Mouse (Mus musculus) layer of hippocampus, postnatal 14 days (tissue): ENCODE measurements around the gene Tmem63a. TPM values are rescaled to one million over a fixed set of nuclear protein-coding genes. Genes with fewer than 3 reads are reported as not detected.
"Not testable (repeated sequence)": the region's sequence is repeated elsewhere in the genome, so short reads cannot be mapped to it uniquely, and the experiment has no call there.

ENCODE experiments used
- DNase-seq, 2 experiments: peaks; one replicate each; pipeline ENCODE4 v3.0.0; 2021 to 2022; ENCODE audit warnings: low spot score in 2 of 2, mixed read lengths in 1 of 2
- total RNA-seq, 2 experiments: library from RNA; stranded (reverse); gene quantifications; 2 replicates each; pipeline ENCODE4 v1.2.3; 2021

Gene Tmem63a
- total RNA-seq, 2 experiments from 2014 or later = 8.6 to 11.5 TPM

DNA sequence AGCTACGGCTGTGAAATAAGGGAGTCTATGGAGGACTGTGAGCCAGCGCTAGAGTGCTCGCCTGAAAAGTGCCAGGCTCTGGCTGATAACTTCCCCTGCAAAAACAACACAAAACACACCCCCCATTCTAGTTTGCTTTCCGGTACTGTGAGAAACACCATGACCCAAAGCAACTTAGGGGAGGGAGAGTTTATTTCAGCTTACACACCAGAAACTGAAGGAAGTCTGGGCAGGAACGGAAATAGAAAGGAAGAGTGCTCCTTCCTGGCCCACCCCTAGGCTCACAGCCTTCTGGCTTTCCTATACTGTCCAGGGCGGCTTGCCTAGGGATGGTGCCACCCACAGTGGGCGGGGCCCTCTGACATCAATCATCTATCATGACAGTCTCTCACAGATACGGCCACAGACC is 14.8 kb downstream of the Tmem63a start:
- no peak for DNase-seq

GRCm38 (mm10) chr1:180957989-180958388 is 15.8 kb downstream of the Tmem63a start:
- no peak for DNase-seq

DNA sequence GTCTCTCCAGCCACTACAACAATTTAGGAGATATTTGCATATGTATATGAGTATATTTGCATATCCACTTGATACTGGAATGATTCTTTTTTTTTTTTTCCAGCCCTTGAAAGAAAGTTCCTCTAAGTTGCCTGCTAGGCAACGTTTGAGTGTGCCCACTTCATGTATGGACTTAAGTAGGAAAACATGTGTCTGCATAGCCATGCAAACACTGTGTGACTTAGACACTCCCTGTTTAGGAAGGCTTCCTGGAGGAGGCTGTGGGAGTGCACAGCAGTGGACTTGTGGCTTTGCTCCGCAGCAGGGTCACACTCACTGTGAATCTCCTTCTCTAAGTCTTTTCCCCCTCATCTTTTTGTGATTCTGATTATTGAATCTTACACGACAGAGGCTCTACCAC is 16.7 kb downstream of the Tmem63a start:
- no peak for DNase-seq

DNA sequence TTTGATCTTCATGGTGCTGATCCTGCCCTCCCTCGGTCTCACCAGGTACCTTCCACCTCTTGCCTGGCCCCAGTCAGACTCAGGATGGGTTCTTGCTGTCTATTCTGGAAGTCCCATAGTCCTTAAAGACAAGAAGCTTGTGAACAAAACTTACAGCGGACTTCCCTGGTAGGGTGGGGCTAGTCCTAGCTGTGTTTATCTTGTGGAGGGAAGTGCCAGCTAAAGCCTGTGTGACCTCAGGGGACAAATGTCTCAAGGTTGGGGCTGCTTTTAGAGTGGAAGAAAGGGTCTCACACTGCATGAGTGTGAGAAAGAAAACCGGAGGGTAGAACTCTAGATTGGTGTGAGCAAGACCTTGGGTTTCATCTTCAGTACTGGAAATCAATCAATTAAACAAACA is 23.6 kb downstream of the Tmem63a start:
- no peak for DNase-seq

- no peak for DNase-seq
Measured at GRCm38 (mm10) chr1:180966542-180966941, 24.4 kb downstream of the Tmem63a start.

DNA sequence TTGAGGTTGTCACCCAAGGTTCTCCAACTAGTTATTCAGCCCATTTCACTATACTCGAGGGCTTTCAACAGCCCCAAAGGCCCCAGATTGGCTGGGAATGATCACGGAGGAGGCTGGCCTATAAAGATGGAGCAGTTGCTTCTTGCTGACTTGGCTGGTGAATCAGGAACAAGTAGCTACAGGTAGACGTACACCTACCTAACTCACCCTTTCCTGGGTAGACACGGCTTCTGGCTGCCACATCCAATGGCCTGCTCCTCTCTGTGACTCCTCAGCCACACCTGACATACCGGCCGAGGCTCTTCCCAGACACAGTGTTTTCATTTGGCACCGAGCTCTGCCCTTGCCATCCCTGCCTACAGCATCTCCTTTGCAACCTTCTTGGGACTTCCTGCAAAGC is 25.1 kb downstream of the Tmem63a start:
- DNase-seq = no peak

- DNase-seq = no peak
Measured at GRCm38 (mm10) chr1:180972941-180973340, 30.8 kb downstream of the Tmem63a start.

DNA sequence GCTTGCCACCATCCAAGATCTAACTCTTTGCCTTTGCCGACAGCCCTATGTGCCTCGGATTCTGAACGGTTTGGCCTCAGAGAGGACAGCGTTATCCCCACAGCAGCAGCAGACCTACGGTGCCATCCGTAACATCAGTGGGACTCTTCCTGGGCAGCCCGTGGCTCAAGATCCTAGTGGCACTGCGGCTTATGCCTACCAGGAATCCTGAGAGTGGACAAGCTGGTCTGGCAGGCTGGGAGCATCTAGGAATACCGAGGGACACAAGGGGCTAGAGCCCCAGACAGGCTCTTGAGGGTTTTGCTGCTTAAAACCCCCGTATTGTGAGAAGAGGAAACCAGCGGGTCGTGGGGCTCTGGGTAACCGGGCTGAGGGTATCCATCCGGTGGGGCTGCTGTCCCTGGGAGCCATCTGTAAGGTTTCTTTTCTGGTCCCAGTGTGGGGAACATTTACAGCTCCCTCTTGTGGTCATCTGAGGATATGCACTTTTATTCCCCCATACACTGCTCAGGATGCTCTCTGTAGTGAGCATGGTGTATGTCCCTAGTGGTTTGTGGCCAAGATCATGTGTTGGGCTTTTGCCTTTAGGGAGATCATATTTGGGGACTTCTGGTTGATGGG is 32.1 kb downstream of the Tmem63a start:
- DNase-seq = peak; percentile 26 to 52

DNA sequence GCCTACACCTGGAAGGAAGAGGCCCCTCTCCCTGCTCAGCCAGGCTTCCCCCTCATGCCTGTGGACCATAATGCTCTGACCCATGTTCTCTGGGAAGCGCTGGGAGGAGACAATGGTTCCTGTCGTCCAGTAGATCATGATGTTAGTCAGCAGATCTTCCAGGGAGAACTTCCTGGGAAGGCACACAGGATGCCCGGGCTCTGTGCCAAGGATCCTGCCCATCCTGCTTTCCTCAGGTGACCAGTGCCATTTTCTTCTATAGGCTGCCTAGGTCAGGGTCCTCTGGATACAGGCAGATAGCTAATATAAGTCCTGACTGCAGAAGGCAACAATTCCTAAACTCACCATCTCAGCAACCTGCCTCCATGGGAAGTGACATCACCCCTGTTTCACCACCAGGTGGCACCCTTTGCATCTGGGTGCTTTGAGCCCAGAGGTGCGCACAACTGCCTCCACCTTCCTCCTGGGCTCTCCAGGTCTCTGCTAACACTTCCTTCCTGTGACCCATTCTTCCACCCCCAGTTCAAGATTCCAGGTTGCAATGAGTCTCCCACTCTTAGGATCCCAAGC is 34.1 kb downstream of the Tmem63a start:
- no peak for DNase-seq

- DNase-seq = no peak
Measured at GRCm38 (mm10) chr1:180979484-180980251, 37.5 kb downstream of the Tmem63a start.

- no peak for DNase-seq
Measured at GRCm38 (mm10) chr1:180980464-180980863, 38.3 kb downstream of the Tmem63a start.

DNA sequence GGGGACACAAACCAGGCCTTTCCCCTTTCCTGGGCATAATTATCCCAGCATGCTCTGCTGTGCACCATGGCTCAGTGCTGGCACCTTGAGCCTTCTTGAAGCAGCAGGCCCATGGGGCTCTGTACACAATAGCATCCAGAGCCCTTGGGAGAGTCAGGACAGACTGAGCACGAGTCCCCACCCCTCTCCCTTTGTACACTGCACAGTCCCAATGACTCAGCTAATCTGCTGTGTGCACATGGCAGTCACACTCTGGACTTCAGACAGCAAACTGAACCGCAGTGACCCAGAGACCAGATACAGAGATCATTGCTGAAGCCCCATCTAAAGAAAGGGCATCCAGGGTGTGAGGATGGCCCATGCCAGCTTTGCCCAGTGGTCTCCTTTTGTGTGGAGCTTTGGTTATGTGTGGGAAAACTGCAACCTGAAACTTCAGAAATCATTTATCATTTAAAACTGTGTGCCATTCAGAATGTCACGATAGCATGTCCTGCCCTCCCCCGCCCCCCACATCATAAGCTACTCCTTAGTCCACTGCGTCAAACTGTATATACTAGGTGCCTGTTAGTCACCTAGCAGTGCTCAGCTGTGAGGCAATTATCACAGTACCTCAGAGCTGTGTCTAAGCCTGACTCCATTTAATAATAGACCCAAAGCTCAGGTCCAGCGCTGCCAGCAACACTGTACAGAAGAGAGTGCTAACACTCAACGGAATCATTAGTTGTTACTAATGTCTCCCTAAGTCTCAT is 39.3 kb downstream of the Tmem63a start:
- DNase-seq = not testable (repeated sequence)

DNA sequence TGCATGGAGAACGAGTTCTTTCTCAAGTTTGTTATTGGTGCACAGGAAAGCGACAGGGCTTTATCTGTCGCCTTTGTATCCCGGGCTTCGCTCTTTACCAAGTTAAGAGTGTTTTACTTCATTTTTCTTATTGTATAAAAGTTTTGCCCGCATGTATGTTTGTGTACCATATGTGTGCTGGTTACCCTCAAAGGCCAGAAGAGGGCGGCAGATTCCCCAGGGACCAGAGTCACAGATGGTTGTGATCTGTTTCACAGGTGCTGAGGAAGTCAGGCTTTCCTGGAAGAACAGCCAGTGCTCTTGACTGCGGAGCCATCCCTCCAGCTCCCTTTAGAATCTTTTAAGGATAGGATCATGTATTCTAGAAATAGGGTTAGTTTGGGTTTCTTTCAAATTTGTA is 44.6 kb downstream of the Tmem63a start:
- no peak for DNase-seq

- DNase-seq = peak; percentile 70 to 76
Measured at GRCm38 (mm10) chr1:180987759-180988158, 45.6 kb downstream of the Tmem63a start.

DNA sequence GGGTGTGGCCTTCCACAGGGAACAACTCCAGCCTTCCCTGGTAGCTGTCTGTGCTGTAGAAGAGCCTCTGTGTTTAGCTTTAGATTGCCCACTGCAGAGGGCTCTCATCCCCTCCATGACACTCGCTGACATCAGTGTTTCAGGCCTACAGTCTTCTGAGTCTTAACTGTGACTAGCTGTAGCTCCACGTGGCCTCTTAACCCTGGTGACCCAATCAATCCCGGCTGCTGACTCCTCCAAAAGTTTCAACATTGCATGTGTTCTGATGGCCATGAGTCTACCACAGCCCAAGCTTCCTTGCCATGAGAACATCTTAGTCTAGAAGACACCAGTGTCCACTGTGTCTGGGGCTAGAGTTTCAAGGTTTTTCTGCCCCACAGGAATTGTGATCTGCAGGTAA is 48.5 kb downstream of the Tmem63a start:
- DNase-seq = no peak

DNA sequence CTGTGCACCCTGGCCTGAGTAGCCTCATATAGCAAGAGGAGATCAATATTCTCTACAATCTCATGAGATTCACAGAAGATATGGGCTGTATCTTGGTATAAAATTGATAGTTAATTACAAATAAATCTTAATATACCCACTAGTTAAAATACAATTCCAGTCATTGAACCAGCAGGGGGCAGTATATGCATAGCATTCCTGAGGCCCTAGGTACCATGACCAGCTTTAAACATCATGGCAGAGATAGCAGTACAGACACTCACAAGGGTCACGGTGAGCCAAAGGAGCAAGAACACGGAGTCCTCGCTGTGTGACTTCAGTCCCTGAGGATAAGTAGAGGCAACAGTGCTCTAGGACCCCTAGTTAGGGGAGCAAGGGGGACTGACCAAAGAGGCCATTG is 50.0 kb downstream of the Tmem63a start:
- peak; percentile 22 to 59 for DNase-seq

DNA sequence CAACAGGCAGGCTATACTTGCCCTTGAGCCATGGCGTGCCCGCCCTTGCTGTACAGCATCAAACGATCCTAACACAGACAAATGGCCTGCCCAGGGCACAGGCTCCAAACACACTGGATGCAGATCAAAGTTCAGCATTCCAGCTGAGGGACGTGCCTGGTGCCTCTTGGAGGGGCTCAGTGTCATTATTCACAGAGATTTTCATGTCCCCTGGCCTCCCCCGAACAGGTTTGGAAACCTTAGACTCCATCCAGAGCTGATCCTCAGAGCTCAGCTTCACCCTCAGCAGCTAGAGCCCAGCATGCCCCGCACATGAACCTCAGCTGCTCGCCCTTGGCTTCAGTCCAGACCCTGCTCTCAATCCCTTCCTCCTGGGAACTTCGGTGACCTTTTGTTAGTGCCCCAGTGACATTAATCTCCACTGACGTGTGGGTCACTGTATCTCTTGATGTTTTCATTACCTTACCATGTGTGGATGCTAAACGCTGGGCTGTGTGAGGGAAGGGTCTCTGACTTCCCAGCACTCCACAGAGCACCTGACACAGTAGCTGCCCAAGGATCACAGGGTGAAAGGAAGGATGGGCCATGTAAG is 58.5 kb downstream of the Tmem63a start:
- no peak for DNase-seq

- DNase-seq = no peak
Measured at GRCm38 (mm10) chr1:181001217-181001616, 59.1 kb downstream of the Tmem63a start.

GRCm38 (mm10) chr1:181001621-181002020 is 59.5 kb downstream of the Tmem63a start:
- DNase-seq = no peak

DNA sequence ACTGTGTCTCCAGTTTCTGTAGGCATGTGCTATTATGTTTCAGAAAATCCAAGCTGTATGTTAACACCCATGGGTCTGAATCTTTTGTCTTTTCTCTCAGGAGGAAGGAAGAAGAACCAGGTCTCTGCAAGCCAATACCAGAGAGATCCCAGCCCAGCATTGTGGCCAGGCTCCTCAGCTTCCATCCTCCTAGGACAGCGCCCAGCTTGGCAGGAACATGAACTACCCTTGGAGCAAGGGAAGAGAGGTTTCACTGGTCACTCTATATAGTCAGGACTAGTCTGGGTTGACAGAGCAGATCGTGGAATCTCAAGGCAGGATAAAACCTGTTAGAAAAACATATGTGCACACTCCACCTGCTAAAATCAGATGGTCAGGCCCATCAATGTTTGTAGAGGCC is 61.6 kb downstream of the Tmem63a start:
- DNase-seq = no peak

DNA sequence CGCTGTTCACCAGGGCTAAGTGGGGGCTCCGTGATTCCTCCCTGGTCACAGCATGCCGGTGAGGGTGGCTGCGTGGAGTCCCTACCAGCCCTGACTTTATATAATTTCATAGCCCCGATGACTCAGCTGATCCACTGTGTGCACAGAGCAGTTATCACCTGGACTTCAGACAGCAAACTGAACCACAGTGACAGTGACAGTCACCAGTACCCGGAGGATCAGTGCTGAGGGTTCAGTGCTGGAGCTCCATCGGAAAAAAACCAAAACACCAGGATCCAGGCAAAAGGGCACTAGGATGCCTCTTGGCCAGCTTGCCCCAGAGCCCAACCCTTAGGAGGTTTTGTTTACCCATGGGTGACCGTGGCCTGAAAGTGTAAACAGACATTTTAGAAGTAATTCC is 63.2 kb downstream of the Tmem63a start:
- no peak for DNase-seq
